Mouse (Mus musculus) skeletal muscle tissue, postnatal 0 days (tissue): Measurements from ENCODE around the gene Dnm3. TPM values are rescaled to one million over a fixed set of nuclear protein-coding genes. Genes with fewer than 3 reads are reported as not detected.
A peak's percentile ranks its signal among the peaks of the same experiment; 100 is the strongest.

Experiments used
- microRNA counts: library from miRNA; unstranded; fragments of <30 nt; microRNA quantifications from one replicate; lab custom pipeline; 2015
- microRNA-seq, 2 experiments: library from miRNA; unstranded; fragments of <30 nt; microRNA quantifications; one replicate each; pipeline ENCODE4; 2016
- polyA plus RNA-seq: library from polyadenylated mRNA; unstranded; fragments of >200 nt; fragmentation: Nextera tagmentation; extraction: Ambion mirVana; gene quantifications from 2 replicates; pipeline ENCODE4 v1.2.1, GENCODE M21; 2015

The Dnm3 gene
- 4.3 and 4.5 TPM in 2 replicates for polyA plus RNA-seq

DNA sequence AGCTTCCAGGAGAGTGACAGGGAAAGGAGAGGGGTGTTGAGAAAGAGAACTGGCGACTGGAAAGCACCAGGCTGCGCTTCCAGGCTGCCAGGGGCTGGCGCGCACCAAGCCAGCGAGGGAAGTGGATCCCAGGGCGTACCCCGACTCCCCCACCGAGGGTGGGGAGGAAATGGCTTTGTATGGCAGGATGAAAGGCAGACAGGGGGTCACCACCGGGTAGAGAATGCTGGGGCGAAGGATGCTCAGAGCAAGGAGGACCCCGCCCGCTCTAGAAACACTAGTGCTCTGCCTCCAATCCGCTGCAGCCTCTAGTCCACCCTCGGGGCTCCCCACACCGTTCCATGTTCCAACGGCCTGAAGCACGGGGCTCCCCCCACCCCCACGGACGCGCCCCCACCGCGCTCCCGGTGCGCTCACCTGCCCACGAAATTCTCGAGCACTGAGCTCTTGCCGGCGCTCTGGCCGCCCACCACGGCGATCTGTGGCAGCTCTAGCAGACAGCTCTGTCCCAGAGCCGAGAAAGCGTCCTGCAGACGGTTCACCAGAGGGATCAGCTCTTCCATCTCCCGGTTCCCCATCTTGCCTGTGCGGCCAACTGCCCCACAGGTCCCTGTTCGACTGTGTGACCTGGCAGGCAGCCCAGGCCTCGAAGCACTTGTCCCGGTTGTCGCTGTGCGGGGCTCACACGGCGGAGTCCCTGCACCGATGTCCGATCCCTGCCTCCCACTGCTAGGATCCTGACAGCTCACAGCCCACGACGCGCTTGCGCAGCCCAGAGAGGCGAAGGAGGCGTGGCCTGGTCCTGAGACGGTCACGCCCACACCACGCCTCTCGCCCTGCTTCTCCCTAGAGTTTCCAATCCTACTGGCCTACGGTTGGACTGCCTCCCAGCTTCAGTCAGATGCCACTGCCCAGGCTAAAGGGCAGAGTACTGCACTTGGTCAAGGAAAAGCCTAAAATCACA lies at the start of gene Dnm3:
Gene Dnm3 (minus strand): TSS at position 789 of the 964 bp plus-strand sequence.

DNA sequence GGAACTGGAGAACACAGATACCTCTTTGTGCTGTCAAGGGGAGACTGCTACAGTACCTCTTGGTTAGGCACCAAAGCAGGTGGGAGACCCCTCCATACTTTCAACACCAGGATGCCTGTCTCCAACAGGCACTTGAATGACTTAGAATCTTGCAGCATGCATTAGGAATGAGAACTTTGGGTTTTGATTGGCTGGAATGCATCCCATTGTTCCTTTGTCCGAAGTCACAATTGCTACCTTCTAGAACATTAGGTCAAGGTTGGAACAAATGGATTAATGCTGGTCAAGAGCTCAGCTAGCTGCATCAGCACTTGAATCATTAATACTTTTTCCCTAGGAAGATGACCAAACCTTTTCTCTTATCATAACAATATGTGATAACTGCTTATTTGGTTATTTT lies 498.3 kb downstream of the Dnm3 start, which contains the start of gene 4930558K02Rik:
Gene 4930558K02Rik (minus strand): TSS at position 101 of the 400 bp plus-strand sequence.

DNA sequence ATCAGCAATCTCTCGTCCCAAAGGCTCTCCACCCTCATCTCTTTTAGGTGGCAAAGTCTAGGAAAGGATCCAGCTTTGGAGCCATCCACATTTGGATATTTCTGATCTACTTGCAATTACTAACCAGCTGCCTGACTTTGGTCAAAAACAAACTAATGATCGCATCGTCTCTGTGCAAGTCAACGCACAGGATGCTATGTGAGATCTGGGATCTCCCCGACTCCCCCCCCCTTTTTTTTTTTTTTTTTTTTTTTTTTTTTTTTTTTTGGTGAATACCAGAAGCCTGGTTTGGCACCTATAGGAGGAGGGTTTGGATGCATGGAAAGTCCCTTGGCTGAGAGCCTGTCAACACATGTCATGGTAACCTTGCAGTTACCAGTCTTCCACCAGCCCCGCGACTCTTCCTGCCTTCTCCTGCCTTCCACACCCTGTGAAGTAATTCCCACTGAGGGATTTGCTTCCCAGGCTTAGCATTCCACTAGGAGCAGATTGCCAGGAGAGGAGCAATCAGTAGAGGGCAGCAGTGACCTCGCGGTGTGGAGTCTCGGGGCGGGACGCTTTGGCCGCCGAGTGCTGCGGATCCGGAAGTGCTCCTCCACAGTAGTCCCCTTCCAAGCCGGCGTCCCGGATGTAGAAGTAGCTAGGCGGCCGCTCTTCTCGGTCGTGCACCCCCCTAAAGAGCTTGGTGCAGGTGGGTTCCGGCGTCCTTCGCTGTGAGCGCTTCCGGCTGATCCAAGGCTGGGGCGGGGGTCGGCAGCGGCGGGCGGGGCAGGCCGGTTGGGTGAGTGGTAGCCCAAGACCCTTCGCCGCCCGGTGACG lies 509.0 kb downstream of the Dnm3 start, which contains the start of gene Pigc:
Gene Pigc (plus strand): TSS at position 598 of the 819 bp plus-strand sequence.

MicroRNAs encoded within 50 kb of the gene (microRNA counts, 519-probe panel; counts per million panel counts)
- microRNA mmu-miR-199a-3p (lab: Ali Mortazavi, UCI) (8,046 counts per million, percentile 99 among the panel's probes with 10 or more counts), microRNA mmu-miR-199a-5p (lab: Ali Mortazavi, UCI) (7,965 counts per million, percentile 99 among the panel's probes with 10 or more counts), microRNA mmu-miR-214 (lab: Ali Mortazavi, UCI) (4,340 counts per million, percentile 81 among the panel's probes with 10 or more counts)

Small RNA genes lying within 50 kb of the gene (microRNA-seq; reads per million reads assigned to microRNA genes)
- gene Mir199a-2 (57.9 to 62.6 reads per million in 2 experiments), gene Mir214 (4,785 to 5,896 reads per million in 2 experiments)

Other genes starting within 250 kb of the Dnm3 start
- 8.3 and 9.0 TPM in 2 replicates for gene Mettl13, start 70.5 kb upstream of the Dnm3 start, polyA plus RNA-seq
- gene Vamp4, start 92.5 kb upstream of the Dnm3 start, polyA plus RNA-seq = 35.8 and 39.9 TPM in 2 replicates
- 0.94 and 1.1 TPM in 2 replicates for gene Myoc, start 161.1 kb upstream of the Dnm3 start, polyA plus RNA-seq
- not detected in 2 replicates for gene Myocos, start 180.2 kb upstream of the Dnm3 start, polyA plus RNA-seq